Mouse (Mus musculus) R1 (cell line): ENCODE results near the gene Rimbp3.

Source experiments
- DNase-seq: peaks from one replicate; pipeline ENCODE4 v3.0.0-alpha.2; 2018; ENCODE audit warnings: low read depth, low spot score

Gene Rimbp3

GRCm38 (mm10) chr16:17255270-17255669, 46.9 kb downstream of the Rimbp3 start:
- DNase-seq = no peak

GRCm38 (mm10) chr16:17257359-17257821, 49.0 kb downstream of the Rimbp3 start:
- DNase-seq = peak; percentile 77

- DNase-seq = no peak
Measured at GRCm38 (mm10) chr16:17258917-17259316, 50.5 kb downstream of the Rimbp3 start.

DNA sequence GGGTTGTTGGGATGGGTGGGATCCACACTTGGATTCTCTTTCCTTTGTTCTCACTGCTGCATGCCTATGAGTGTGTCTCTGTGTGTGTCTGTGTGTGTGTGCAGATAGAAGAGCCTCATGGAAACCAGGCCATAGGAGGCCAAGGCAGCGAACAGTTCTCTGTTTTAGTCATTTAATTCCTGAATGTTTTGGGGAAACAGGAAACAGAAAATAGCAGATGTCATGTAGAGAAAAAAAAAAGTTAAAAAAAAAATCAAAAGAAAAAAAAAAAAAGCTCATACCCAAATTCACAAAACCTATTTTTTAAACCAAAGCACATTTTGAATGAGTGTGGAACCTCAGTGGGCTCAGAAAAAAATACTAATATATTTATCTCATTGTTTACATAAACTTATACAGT, 52.9 kb downstream of the Rimbp3 start:
- DNase-seq = no peak
